Mouse (Mus musculus) olfactory bulb, adult 2 months (tissue): ENCODE measurements at regions not wholly inside any gene's neighbourhood (a gene's known extent, or its start where the extent isn't known, plus 50 kb on each side); places are given as distances from the start of the nearest gene placed in this dataset.

Experiments
- CTCF ChIP-seq: fragments of 200-500 bp; IDR thresholded peaks from 2 replicates; pipeline ENCODE4 v1.5.1; 2012; ENCODE audit warnings: low read depth, mild to moderate bottlenecking, low read length, moderate library complexity; ENCODE audit not compliant: insufficient read depth
- POLR2A ChIP-seq: fragments of 200-500 bp; IDR thresholded peaks from 2 replicates; pipeline ENCODE4 v1.6.1; 2012; ENCODE audit warnings: mild to moderate bottlenecking, low read depth, low read length, moderate library complexity; ENCODE audit not compliant: insufficient read depth

GRCm38 (mm10) chr6:31210209-31210714, 188.3 kb upstream of the Mkln1 start:
- TF ChIP-seq CTCF (no peak), POLR2A (no peak)
